Mouse (Mus musculus) kidney, adult 2 months (tissue): Measurements from ENCODE around the gene Cetn3.

Experiments used
- CTCF ChIP-seq: fragments of 200-500 bp; conservative IDR thresholded peaks from 2 replicates; pipeline ENCODE4 v1.5.1; 2011; ENCODE audit warnings: low read depth, mild to moderate bottlenecking, control low read depth, low read length, moderate library complexity, mixed read lengths; ENCODE audit not compliant: insufficient read depth, insufficient read length
- POLR2A ChIP-seq: fragments of 200-500 bp; IDR thresholded peaks from one replicate; pipeline ENCODE4 v1.6.1; 2011; ENCODE audit warnings: low read depth, low read length, control low read depth

DNA sequence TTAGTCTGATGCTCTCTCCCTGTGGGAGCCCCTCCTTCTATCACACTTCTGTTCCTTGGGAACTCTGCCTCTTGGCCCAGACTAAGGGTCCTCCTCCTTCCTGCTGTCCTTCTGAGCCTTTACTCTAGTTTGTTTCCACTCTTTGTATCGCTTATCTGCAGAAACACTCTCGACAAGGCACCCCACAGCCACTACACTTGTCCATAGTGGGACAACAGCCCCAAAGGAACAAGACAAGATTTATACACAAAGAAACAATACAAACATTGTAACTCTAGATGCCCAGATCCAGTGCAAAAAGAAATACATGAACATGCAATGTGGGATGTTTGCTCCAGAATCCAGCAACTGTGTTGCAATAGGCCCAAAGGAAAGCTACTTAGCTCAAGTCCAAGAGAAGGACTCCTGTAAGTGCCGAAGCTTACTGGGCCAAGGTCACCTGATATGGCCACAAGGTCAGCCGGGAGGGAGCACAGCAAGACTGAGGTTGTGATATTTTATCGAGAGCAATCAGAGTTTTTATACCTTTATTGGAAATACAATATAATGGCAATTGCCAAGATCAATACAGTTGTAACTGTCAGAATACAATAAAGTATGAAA is 25.7 kb upstream of the Cetn3 start:
- TF ChIP-seq CTCF (no peak), POLR2A (no peak)
